Mouse (Mus musculus): ENCODE results near the gene Tubb2a. TPM values are rescaled to one million over a fixed set of nuclear protein-coding genes. Genes with fewer than 3 reads are reported as not detected.

The Tubb2a gene
- polyA plus RNA-seq (2014; fragmentation: Nextera tagmentation; extraction: Ambion mirVana) = 2,423 and 2,884 TPM in 2 replicates

DNA sequence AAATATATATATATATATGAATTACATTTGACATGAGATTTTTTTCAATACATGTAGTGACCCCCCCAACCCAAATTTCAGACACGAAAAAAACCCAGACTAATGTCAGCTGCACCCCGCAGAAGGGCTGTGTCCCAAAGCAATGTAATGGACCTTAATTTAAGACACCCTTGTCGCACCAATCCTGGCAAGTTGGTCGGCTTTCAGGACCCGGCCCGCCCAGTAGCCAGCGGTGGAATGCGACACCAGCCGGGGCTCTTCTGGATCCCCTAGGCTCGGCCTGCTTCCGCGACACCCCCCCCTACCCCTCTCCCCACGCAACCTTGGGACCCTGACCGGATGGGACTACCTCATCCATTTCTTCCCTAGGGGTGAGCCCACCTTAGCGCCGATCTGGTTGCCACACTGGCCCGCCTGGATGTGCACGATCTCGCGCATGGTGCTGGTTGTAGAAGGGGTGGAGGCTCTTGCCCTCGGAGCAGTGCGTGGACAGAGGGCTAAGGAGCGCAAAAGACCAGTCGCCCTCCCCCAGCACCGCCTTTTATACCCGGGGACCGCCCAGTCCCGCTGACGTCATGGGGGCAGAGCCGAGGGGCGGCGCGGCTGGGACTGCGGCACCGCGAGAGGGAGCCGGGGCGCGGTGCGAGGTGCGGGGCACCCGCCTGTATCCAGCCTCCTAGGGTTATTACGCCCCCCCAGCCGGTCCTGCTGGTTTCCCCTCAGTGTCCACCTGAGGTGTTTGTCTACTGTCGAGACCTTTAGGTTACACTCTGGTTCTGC is at the start of gene Tubb2a:
Tubb2a (minus strand) TSS at position 516 of the 780 bp plus-strand sequence.
- ATAC-seq (ENCODE audit: low read depth) = peak; percentile 90
- peaks cover 18% of the 10 kb centered on the region for H3K36me3 ChIP-seq (ENCODE audit: control insufficient read depth, insufficient read depth, low read length)
- H3K4me2 ChIP-seq (ENCODE audit: low read depth, low read length) = peak within 1 kb of the TSS; percentile 61
- H3K27me3 ChIP-seq (ENCODE audit: control insufficient read depth, insufficient read depth, low read length) = no peaks in the 10 kb centered on the region
- H3K9ac ChIP-seq (replicated peaks; ENCODE audit: low read depth, low read length) = peak within 1 kb of the TSS; percentile 93
- WGBS = under 1% methylated on average over 42 of the region's 45 CpGs
- peak within 1 kb of the TSS; percentile 84 for H3K4me3 ChIP-seq (ENCODE audit: low read depth, low read length)
- no peaks in the 10 kb centered on the region for H3K9me3 ChIP-seq (ENCODE audit: control insufficient read depth, low read length)
- H3K27ac ChIP-seq (ENCODE audit: low read depth, low read length) = peak within 1 kb of the TSS; percentile 94
- H3K4me1 ChIP-seq (ENCODE audit: control insufficient read depth, insufficient read depth, low read length) = peaks cover 19% of the 10 kb centered on the region

DNA sequence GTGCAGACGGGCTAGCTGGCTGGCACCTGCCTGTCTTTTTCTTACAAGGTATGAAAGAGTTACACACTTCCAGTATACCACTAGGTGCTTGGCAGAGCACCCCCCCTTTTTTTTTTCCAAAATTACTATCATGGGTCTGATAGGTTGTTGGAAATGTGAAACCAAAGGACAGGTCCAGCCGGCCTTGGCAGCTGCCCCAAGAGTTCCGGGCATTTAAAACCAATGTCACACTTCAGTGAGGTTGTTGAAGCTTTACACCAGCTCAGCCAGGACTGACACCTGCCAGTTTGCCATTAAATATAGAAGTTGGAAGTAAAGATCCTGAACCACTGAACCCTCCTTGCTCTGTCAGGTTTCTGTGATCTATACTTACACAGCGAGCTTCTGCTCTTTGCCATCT is 47.9 kb upstream of the Tubb2a start:
- peaks cover 17% of the 10 kb centered on the region for H3K4me1 ChIP-seq (ENCODE audit: control insufficient read depth, insufficient read depth, low read length)
- H3K9ac ChIP-seq (replicated peaks; ENCODE audit: low read depth, low read length) = peak overlapping the region; percentile 58
- ATAC-seq (ENCODE audit: low read depth) = no peak
- WGBS = 26% methylated on average over 4 of the region's 4 CpGs
- no peaks in the 10 kb centered on the region for H3K9me3 ChIP-seq (ENCODE audit: control insufficient read depth, low read length)
- no peaks in the 10 kb centered on the region for H3K27me3 ChIP-seq (ENCODE audit: control insufficient read depth, insufficient read depth, low read length)
- H3K4me2 ChIP-seq (ENCODE audit: low read depth, low read length) = peak overlapping the region; percentile 94
- H3K36me3 ChIP-seq (ENCODE audit: control insufficient read depth, insufficient read depth, low read length) = peaks cover 9% of the 10 kb centered on the region; the same call in 1 of the 2 replicates
- peak overlapping the region; percentile 43 for H3K4me3 ChIP-seq (ENCODE audit: low read depth, low read length)
- no peak overlapping the region for H3K27ac ChIP-seq (ENCODE audit: low read depth, low read length)

DNA sequence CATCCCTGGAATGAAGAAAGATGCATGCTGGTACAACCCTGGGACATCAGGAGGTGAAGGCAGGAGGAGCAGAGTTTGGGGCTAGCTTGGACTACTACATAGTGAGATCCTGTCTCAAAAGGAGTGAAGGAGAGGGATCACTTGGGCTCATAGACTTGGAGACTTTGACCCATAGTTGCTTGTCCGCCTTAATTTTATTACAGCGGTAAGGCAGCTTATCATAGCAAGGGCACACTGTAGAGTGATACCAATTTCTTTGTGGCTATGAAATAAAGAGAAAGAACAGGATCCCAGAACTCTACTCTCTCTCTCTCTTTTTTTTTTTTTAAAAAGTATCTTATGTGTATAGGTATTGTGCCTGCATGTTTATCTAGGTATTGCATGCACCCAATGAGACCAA is 42.7 kb upstream of the Tubb2a start:
- Histone ChIP-seq H3K4me3 (ENCODE audit: low read depth, low read length) (no peak overlapping the region), H3K9me3 (ENCODE audit: control insufficient read depth, low read length) (no peaks in the 10 kb centered on the region), H3K9ac (replicated peaks; ENCODE audit: low read depth, low read length) (no peak overlapping the region), H3K4me2 (ENCODE audit: low read depth, low read length) (no peak overlapping the region), H3K27me3 (ENCODE audit: control insufficient read depth, insufficient read depth, low read length) (no peaks in the 10 kb centered on the region), H3K4me1 (ENCODE audit: control insufficient read depth, insufficient read depth, low read length) (peaks cover 15% of the 10 kb centered on the region), H3K27ac (ENCODE audit: low read depth, low read length) (no peak overlapping the region), H3K36me3 (ENCODE audit: control insufficient read depth, insufficient read depth, low read length) (peaks cover 5% of the 10 kb centered on the region; the same call in 1 of the 2 replicates)
- ATAC-seq (ENCODE audit: low read depth) = no peak
- 96% methylated on average over 2 of the region's 2 CpGs for WGBS

DNA sequence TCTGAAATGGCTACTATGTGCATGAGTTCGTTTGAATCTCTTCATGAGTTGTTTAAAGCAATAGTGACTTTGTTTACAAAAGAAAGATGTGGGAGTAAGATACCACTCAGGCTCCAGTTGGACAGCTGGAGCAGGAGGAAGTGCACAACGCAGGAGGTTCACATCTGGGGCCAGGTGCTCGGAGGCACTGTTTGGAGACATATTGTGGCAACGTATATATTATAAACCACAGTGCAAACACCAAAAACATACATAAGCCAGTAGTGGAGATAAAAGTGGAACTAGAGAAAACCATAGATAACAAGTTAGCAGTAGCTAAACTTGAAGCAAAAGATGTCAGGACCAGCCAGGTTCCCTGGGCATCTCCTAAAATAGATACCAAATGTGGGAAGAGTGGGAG is 41.6 kb upstream of the Tubb2a start:
- no peaks in the 10 kb centered on the region for H3K36me3 ChIP-seq (ENCODE audit: control insufficient read depth, insufficient read depth, low read length)
- H3K4me1 ChIP-seq (ENCODE audit: control insufficient read depth, insufficient read depth, low read length) = 0 out of 2 replicates have a peak, but pooled peaks cover 5% of the 10 kb centered on the region
- H3K4me3 ChIP-seq (ENCODE audit: low read depth, low read length) = no peak overlapping the region
- no peaks in the 10 kb centered on the region for H3K27me3 ChIP-seq (ENCODE audit: control insufficient read depth, insufficient read depth, low read length)
- no peak overlapping the region for H3K27ac ChIP-seq (ENCODE audit: low read depth, low read length)
- H3K4me2 ChIP-seq (ENCODE audit: low read depth, low read length) = no peak overlapping the region
- WGBS = 82% methylated on average over 4 of the region's 4 CpGs
- no peaks in the 10 kb centered on the region for H3K9me3 ChIP-seq (ENCODE audit: control insufficient read depth, low read length)
- no peak overlapping the region for H3K9ac ChIP-seq (replicated peaks; ENCODE audit: low read depth, low read length)
- ATAC-seq (ENCODE audit: low read depth) = no peak

DNA sequence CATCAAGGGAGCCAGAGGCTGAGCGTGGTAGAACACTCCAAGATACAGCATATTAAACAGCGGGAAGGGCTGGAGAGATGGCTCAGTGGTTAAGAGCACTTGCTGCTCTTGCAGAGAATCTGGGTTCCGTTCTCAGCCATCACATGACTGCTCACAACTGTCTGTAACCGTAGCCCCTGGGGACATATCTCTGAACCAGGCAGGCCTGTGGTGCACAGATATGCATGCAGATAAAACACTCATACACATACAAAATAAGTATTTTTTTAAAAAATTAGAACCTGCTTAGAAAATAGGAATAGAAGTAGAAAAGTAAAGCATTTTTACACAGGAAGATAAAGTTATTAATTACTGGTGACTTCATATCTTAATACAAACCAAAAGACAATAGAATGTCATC is 41.0 kb upstream of the Tubb2a start:
- Histone ChIP-seq H3K9ac (replicated peaks; ENCODE audit: low read depth, low read length) (no peak overlapping the region), H3K27me3 (ENCODE audit: control insufficient read depth, insufficient read depth, low read length) (no peaks in the 10 kb centered on the region), H3K36me3 (ENCODE audit: control insufficient read depth, insufficient read depth, low read length) (no peaks in the 10 kb centered on the region), H3K4me3 (ENCODE audit: low read depth, low read length) (no peak overlapping the region), H3K9me3 (ENCODE audit: control insufficient read depth, low read length) (no peaks in the 10 kb centered on the region), H3K27ac (ENCODE audit: low read depth, low read length) (no peak overlapping the region), H3K4me2 (ENCODE audit: low read depth, low read length) (no peak overlapping the region), H3K4me1 (ENCODE audit: control insufficient read depth, insufficient read depth, low read length) (0 out of 2 replicates have a peak, but pooled peaks cover 5% of the 10 kb centered on the region)
- WGBS = 74% methylated on average over 4 of the region's 4 CpGs
- ATAC-seq (ENCODE audit: low read depth) = no peak

DNA sequence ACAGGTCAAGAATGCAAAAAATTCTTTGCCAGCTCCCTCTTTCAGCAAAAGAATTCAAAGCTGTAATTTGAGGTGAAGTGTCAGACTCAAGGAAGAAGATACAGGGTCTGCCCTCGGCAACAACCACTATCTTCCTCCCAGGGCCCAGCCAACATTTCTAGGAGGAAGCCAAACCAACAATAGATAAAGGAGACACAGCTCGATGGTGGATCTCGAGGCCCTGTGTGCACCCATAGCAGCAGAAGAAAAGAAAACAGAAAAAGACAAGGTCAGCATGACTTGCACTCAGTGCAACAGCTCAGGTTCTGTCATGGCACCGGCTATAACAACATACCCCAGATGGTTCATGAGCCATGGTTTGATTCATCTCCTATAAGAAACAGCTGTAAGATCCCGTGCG is 38.7 kb upstream of the Tubb2a start:
- Histone ChIP-seq H3K4me3 (ENCODE audit: low read depth, low read length) (no peak overlapping the region), H3K4me1 (ENCODE audit: control insufficient read depth, insufficient read depth, low read length) (no peaks in the 10 kb centered on the region), H3K9ac (replicated peaks; ENCODE audit: low read depth, low read length) (no peak overlapping the region), H3K36me3 (ENCODE audit: control insufficient read depth, insufficient read depth, low read length) (no peaks in the 10 kb centered on the region), H3K27me3 (ENCODE audit: control insufficient read depth, insufficient read depth, low read length) (no peaks in the 10 kb centered on the region), H3K4me2 (ENCODE audit: low read depth, low read length) (no peak overlapping the region), H3K27ac (ENCODE audit: low read depth, low read length) (no peak overlapping the region), H3K9me3 (ENCODE audit: control insufficient read depth, low read length) (no peaks in the 10 kb centered on the region)
- WGBS = 82% methylated on average over 6 of the region's 6 CpGs
- no peak for ATAC-seq (ENCODE audit: low read depth)

DNA sequence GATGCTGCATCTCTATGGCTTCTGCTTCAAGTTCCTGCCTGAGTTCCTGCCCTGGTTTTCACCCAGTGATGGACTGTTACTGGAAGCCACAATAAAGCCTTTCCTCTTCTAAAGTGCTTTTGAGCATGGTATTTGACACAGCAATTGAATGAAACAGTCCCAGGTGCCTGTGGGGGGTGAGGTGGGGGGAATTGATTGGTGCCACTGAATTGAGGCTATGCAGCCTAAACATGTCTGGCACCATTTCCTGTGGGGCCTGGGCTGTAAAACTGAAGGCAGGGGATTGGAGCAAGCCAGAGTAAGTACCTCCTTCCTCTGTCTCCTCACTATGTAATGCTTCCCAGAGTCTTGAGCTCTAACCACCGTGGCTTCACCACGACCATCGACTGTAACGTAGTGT is 36.8 kb upstream of the Tubb2a start:
- ATAC-seq (ENCODE audit: low read depth) = no peak
- no peak overlapping the region for H3K4me3 ChIP-seq (ENCODE audit: low read depth, low read length)
- H3K36me3 ChIP-seq (ENCODE audit: control insufficient read depth, insufficient read depth, low read length) = no peaks in the 10 kb centered on the region
- WGBS = 78% methylated on average over 4 of the region's 4 CpGs
- H3K4me2 ChIP-seq (ENCODE audit: low read depth, low read length) = no peak overlapping the region
- no peak overlapping the region for H3K9ac ChIP-seq (replicated peaks; ENCODE audit: low read depth, low read length)
- no peak overlapping the region for H3K27ac ChIP-seq (ENCODE audit: low read depth, low read length)
- no peaks in the 10 kb centered on the region for H3K4me1 ChIP-seq (ENCODE audit: control insufficient read depth, insufficient read depth, low read length)
- no peaks in the 10 kb centered on the region for H3K27me3 ChIP-seq (ENCODE audit: control insufficient read depth, insufficient read depth, low read length)
- H3K9me3 ChIP-seq (ENCODE audit: control insufficient read depth, low read length) = no peaks in the 10 kb centered on the region

DNA sequence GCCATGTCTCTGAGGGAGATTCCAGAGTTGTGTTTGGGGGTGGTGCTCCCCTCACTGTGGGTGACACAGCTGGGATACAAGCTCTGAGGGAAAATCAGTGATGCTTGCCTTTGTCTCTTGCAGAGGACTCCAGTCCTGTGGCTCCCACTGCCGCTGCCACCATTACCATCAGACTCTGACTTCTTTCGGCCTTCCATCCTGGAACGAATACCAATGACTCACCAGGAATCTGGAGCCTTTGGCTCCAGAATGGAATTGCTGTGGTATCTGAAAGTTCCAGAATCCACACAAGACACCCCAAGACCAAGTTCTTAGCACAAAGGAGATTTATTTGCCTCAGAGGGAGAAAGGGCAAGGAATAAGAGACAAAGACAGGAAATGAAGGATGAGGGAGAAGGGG is 35.3 kb upstream of the Tubb2a start:
- H3K4me1 ChIP-seq (ENCODE audit: control insufficient read depth, insufficient read depth, low read length) = no peaks in the 10 kb centered on the region
- no peak overlapping the region for H3K4me2 ChIP-seq (ENCODE audit: low read depth, low read length)
- ATAC-seq (ENCODE audit: low read depth) = no peak
- no peak overlapping the region for H3K27ac ChIP-seq (ENCODE audit: low read depth, low read length)
- no peaks in the 10 kb centered on the region for H3K27me3 ChIP-seq (ENCODE audit: control insufficient read depth, insufficient read depth, low read length)
- WGBS = 81% methylated on average over 3 of the region's 3 CpGs
- no peaks in the 10 kb centered on the region for H3K36me3 ChIP-seq (ENCODE audit: control insufficient read depth, insufficient read depth, low read length)
- no peak overlapping the region for H3K4me3 ChIP-seq (ENCODE audit: low read depth, low read length)
- H3K9me3 ChIP-seq (ENCODE audit: control insufficient read depth, low read length) = no peaks in the 10 kb centered on the region
- no peak overlapping the region for H3K9ac ChIP-seq (replicated peaks; ENCODE audit: low read depth, low read length)

DNA sequence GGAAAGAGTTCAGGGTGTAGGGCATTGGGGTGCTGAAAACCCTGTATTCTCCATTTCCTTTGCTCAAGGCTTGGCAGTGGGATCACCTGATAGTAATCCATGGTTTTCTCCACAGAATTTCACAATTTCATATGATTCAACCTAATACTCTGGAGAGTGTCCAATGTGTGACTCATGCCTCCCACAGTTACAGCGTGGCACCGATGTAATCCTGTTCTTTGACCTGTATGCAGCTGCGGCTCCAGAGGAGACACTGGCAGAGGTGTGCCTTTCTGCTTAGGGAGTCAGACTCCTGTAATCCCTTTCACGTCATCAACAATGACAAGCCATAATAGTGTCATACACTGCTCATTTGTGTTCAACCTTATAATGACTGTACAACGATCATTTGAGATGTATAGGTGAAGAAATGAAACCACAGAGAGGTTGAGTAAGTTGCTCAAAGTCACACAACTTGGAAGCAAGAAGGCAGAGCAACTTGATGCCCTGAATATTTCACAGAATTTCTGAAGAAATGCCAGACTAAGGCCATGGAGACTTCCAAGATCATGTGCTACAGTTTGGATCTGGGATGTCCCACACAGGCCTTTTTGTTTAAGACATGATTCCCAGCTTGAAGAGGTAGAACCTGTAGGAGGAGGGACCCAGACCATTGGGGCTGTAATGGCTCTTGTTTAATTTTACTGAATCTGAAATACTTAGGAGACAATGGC is 34.7 kb upstream of the Tubb2a start:
- no peak for ATAC-seq (ENCODE audit: low read depth)
- WGBS = 92% methylated on average over 5 of the region's 5 CpGs

More for the DNA sequence above, 34.7 kb upstream of the Tubb2a start:
- no peak overlapping the region for H3K4me3 ChIP-seq (ENCODE audit: low read depth, low read length)
- no peaks in the 10 kb centered on the region for H3K9me3 ChIP-seq (ENCODE audit: control insufficient read depth, low read length)
- no peaks in the 10 kb centered on the region for H3K36me3 ChIP-seq (ENCODE audit: control insufficient read depth, insufficient read depth, low read length)
- H3K4me2 ChIP-seq (ENCODE audit: low read depth, low read length) = no peak overlapping the region
- H3K9ac ChIP-seq (replicated peaks; ENCODE audit: low read depth, low read length) = no peak overlapping the region
- no peaks in the 10 kb centered on the region for H3K27me3 ChIP-seq (ENCODE audit: control insufficient read depth, insufficient read depth, low read length)
- H3K4me1 ChIP-seq (ENCODE audit: control insufficient read depth, insufficient read depth, low read length) = no peaks in the 10 kb centered on the region
- no peak overlapping the region for H3K27ac ChIP-seq (ENCODE audit: low read depth, low read length)
